Mouse (Mus musculus) MEL (cell line): ENCODE measurements around the gene Tsacc. TPM values are rescaled to one million over a fixed set of nuclear protein-coding genes. Genes with fewer than 3 reads are reported as not detected.

ENCODE experiments used
- DNase-seq: peaks from one replicate; pipeline ENCODE4 v3.0.0; 2011; ENCODE audit warnings: low read depth, low spot score
- H3K27ac ChIP-seq: 2 replicates; pipeline ENCODE4 v1.5.1; 2012; ENCODE audit warnings: low read depth, mild to moderate bottlenecking, control low read depth, low read length, moderate library complexity; ENCODE audit not compliant: control insufficient read depth
- H3K27me3 ChIP-seq, 2 experiments: fragments of 150-350 bp in 1 of 2; sonication (generic) in 1 of 2; 2 replicates each; pipeline ENCODE4 v1.6.1; 2012; ENCODE audit warnings: low read length in 2 of 2, mild to moderate bottlenecking in 2 of 2, improper control_type of control experiment in 1 of 2, moderate library complexity in 1 of 2; ENCODE audit not compliant: insufficient read depth in 2 of 2, control insufficient read depth in 1 of 2
- H3K36me3 ChIP-seq, 2 experiments: 2 replicates each; pipeline ENCODE4 v1.6.1; 2012 to 2014; ENCODE audit warnings: low read length in 2 of 2, improper control_type of control experiment in 1 of 2, inconsistent platforms in 1 of 2, mild to moderate bottlenecking in 1 of 2; ENCODE audit not compliant: insufficient read depth in 2 of 2, control insufficient read depth in 1 of 2
- H3K4me1 ChIP-seq, 2 experiments: fragments of 150-350 bp in 1 of 2; sonication (generic) in 1 of 2; 2 replicates each; pipeline ENCODE4 v1.6.1; 2012; ENCODE audit warnings: low read length in 2 of 2, improper control_type of control experiment in 1 of 2, mild to moderate bottlenecking in 1 of 2; ENCODE audit not compliant: insufficient read depth in 2 of 2, control insufficient read depth in 1 of 2
- H3K4me3 ChIP-seq, 2 experiments: fragments of 150-350 bp in 1 of 2; sonication (generic) in 1 of 2; 2 replicates each; pipeline ENCODE4 v1.5.1; 2012; ENCODE audit warnings: low read depth in 2 of 2, low read length in 2 of 2, mild to moderate bottlenecking in 2 of 2, moderate library complexity in 2 of 2, control low read depth in 1 of 2, improper control_type of control experiment in 1 of 2; ENCODE audit not compliant: control insufficient read depth in 1 of 2, insufficient read depth in 1 of 2
- H3K79me2 ChIP-seq: 2 replicates; pipeline ENCODE4 v1.6.1; 2012; ENCODE audit warnings: mild to moderate bottlenecking, low read length, moderate library complexity; ENCODE audit not compliant: control insufficient read depth, poor library complexity, insufficient read depth
- H3K9ac ChIP-seq: 2 replicates; pipeline ENCODE4 v1.6.1; 2012; ENCODE audit warnings: low read depth, mild to moderate bottlenecking, control low read depth, low read length, moderate library complexity; ENCODE audit not compliant: control insufficient read depth, poor library complexity, severe bottlenecking
- H3K9me3 ChIP-seq: fragments of 150-350 bp; sonication (generic); replicated peaks from 2 replicates; pipeline ENCODE4 v1.6.1; 2012; ENCODE audit warnings: mild to moderate bottlenecking, low read length, improper control_type of control experiment, moderate library complexity; ENCODE audit not compliant: insufficient read depth
- BHLHE40 ChIP-seq: IDR thresholded peaks from 2 replicates; pipeline ENCODE4 v1.6.1; 2012; ENCODE audit warnings: low read depth, mild to moderate bottlenecking, inconsistent platforms, low read length, improper control_type of control experiment, borderline replicate concordance
- CHD1 ChIP-seq: IDR thresholded peaks from 2 replicates; pipeline ENCODE4 v1.6.1; 2012; ENCODE audit warnings: low read depth, mild to moderate bottlenecking, inconsistent platforms, low read length, improper control_type of control experiment
- CTCF ChIP-seq, 3 experiments: IDR thresholded peaks in 2 of 3; conservative IDR thresholded peaks in 1 of 3; 2 replicates each; pipeline ENCODE4 v1.5.1; 2011 to 2012; ENCODE audit warnings: low read length in 3 of 3, low read depth in 2 of 3, mild to moderate bottlenecking in 2 of 3, improper control_type of control experiment in 1 of 3, inconsistent platforms in 1 of 3, mixed read lengths in 1 of 3, moderate library complexity in 1 of 3; ENCODE audit not compliant: control insufficient read depth in 1 of 3, insufficient read depth in 1 of 3, poor library complexity in 1 of 3, severe bottlenecking in 1 of 3
- E2F4 ChIP-seq: IDR thresholded peaks from 2 replicates; pipeline ENCODE4 v1.6.1; 2011; ENCODE audit warnings: low read depth, low read length, improper control_type of control experiment, borderline replicate concordance
- ETS1 ChIP-seq: IDR thresholded peaks from 2 replicates; pipeline ENCODE4 v1.6.1; 2012; ENCODE audit warnings: low read depth, mild to moderate bottlenecking, inconsistent platforms, low read length, improper control_type of control experiment, moderate library complexity
- HCFC1 ChIP-seq: IDR thresholded peaks from 2 replicates; pipeline ENCODE4 v1.6.1; 2012; ENCODE audit warnings: low read depth, mild to moderate bottlenecking, inconsistent platforms, low read length, improper control_type of control experiment, moderate library complexity
- JUND ChIP-seq: IDR thresholded peaks from 2 replicates; pipeline ENCODE4 v1.6.1; 2011; ENCODE audit warnings: low read depth, mild to moderate bottlenecking, improper control_type of control experiment, low read length
- KAT2A ChIP-seq: conservative IDR thresholded peaks from 2 replicates; pipeline ENCODE4 v1.6.1; 2012; ENCODE audit warnings: low read depth, low read length, improper control_type of control experiment, inconsistent platforms
- MAFK ChIP-seq: IDR thresholded peaks from 2 replicates; pipeline ENCODE4 v1.6.1; 2011; ENCODE audit warnings: low read depth, mild to moderate bottlenecking, low read length, improper control_type of control experiment, borderline replicate concordance
- MYB ChIP-seq: IDR thresholded peaks from 2 replicates; pipeline ENCODE4 v1.6.1; 2011; ENCODE audit warnings: mild to moderate bottlenecking, low read depth, low read length, improper control_type of control experiment
- NRF1 ChIP-seq: IDR thresholded peaks from 2 replicates; pipeline ENCODE4 v1.6.1; 2014; ENCODE audit warnings: low read depth, mild to moderate bottlenecking, inconsistent platforms, low read length, improper control_type of control experiment, moderate library complexity; ENCODE audit not compliant: poor library complexity, insufficient read depth, severe bottlenecking
- POLR2AphosphoS2 ChIP-seq: IDR thresholded peaks from 2 replicates; pipeline ENCODE4 v1.6.1; 2011; ENCODE audit warnings: low read length, improper control_type of control experiment
- POLR2AphosphoS5 ChIP-seq: IDR thresholded peaks from 2 replicates; pipeline ENCODE4 v1.6.1; 2012; ENCODE audit warnings: low read depth, borderline replicate concordance, mild to moderate bottlenecking, inconsistent platforms, low read length, moderate library complexity, mixed read lengths
- RAD21 ChIP-seq: IDR thresholded peaks from 2 replicates; pipeline ENCODE4 v1.6.1; 2011; ENCODE audit warnings: mild to moderate bottlenecking, low read depth, low read length, improper control_type of control experiment
- SMC3 ChIP-seq: IDR thresholded peaks from 2 replicates; pipeline ENCODE4 v1.6.1; 2011; ENCODE audit warnings: low read depth, low read length, improper control_type of control experiment
- TAL1 ChIP-seq: IDR thresholded peaks from 2 replicates; pipeline ENCODE4 v1.6.1; 2012; ENCODE audit warnings: mild to moderate bottlenecking, inconsistent platforms, low read length, moderate library complexity, mixed read lengths
- TBP ChIP-seq: IDR thresholded peaks from 2 replicates; pipeline ENCODE4 v1.8.0; 2011; ENCODE audit warnings: low read depth, low read length, improper control_type of control experiment
- USF1 ChIP-seq: IDR thresholded peaks from 2 replicates; pipeline ENCODE4 v1.6.1; 2014; ENCODE audit warnings: low read depth, mild to moderate bottlenecking, inconsistent platforms, low read length, improper control_type of control experiment, moderate library complexity
- ZC3H11A ChIP-seq: IDR thresholded peaks from 2 replicates; pipeline ENCODE4 v1.6.1; 2012; ENCODE audit warnings: low read depth, mild to moderate bottlenecking, inconsistent platforms, low read length, improper control_type of control experiment
- ZKSCAN1 ChIP-seq: IDR thresholded peaks from 2 replicates; pipeline ENCODE4 v1.6.1; 2012; ENCODE audit warnings: low read depth, mild to moderate bottlenecking, inconsistent platforms, low read length, improper control_type of control experiment, moderate library complexity
- ZMIZ1 ChIP-seq: IDR thresholded peaks from 2 replicates; pipeline ENCODE4 v1.6.1; 2012; ENCODE audit warnings: low read depth, mild to moderate bottlenecking, inconsistent platforms, low read length, improper control_type of control experiment, moderate library complexity
- ZNF384 ChIP-seq: IDR thresholded peaks from 2 replicates; pipeline ENCODE4 v1.6.1; 2012; ENCODE audit warnings: low read depth, mild to moderate bottlenecking, inconsistent platforms, low read length, improper control_type of control experiment
- polyA plus RNA-seq, 2 experiments: library from polyadenylated mRNA; stranded (reverse) in 1 of 2; unstranded in 1 of 2; fragments of >175 nt in 1 of 2; fragments of >200 nt in 1 of 2; gene quantifications; 2 replicates each; pipeline versions ENCODE4 v1.2.1 to v1.2.4; 2012; ENCODE audit warnings: low replicate concordance in 2 of 2, low read depth in 1 of 2; ENCODE audit not compliant: insufficient read length in 2 of 2, insufficient read depth in 1 of 2, missing spikeins in 1 of 2
- total RNA-seq: library from RNA; depleted of rRNA; stranded (reverse); fragments of 300-350 nt; gene quantifications from 2 replicates; pipeline ENCODE4 v1.2.3, GENCODE M21; 2012

Gene Tsacc
- total and polyA plus RNA-seq, 3 experiments: 34.1 to 41.1 TPM; not detected in 1

GRCm38 (mm10) chr3:88244071-88244470 is 52.7 kb downstream of the Tsacc start (continued):
- no peak for TF ChIP-seq TBP

GRCm38 (mm10) chr3:88242531-88242930 is 54.3 kb downstream of the Tsacc start:
- no peak overlapping the region for H3K27ac ChIP-seq
- no peaks in the 10 kb centered on the region for H3K9me3 ChIP-seq
- no peak overlapping the region for H3K4me3 ChIP-seq
- H3K27me3 ChIP-seq: peaks cover 6 to 10% of the 10 kb centered on the region in 2 experiments
- H3K79me2 ChIP-seq: no peaks in the 10 kb centered on the region
- H3K36me3 ChIP-seq: no peaks in the 10 kb centered on the region
- TF ChIP-seq CHD1 (no peak), HCFC1 (no peak), MYB (no peak), CTCF (IDR thresholded peaks at IDR 0.05 in 2 of 3, conservative IDR thresholded peaks at IDR 0.05 in 1 of 3; ENCODE audit: control insufficient read depth in 1 of 3, insufficient read depth in 1 of 3, low read depth in 2 of 3, low read length in 3 of 3, poor library complexity in 1 of 3, severe bottlenecking in 1 of 3) (peak; percentile 96 to 99 (median 99)), KAT2A (no peak), POLR2AphosphoS2 (no peak), USF1 (peak; percentile 69), NRF1 (no peak), SMC3 (peak; percentile 91), RAD21 (peak; percentile 97), POLR2AphosphoS5 (no peak), ZC3H11A (peak; percentile 89)
- peak; percentile 80 for DNase-seq
- no peak overlapping the region for H3K9ac ChIP-seq
- H3K4me1 ChIP-seq: peaks cover 0 to 4% of the 10 kb centered on the region in 2 experiments; a peak in 1 of 4 replicates

GRCm38 (mm10) chr3:88241045-88241786 is 55.6 kb downstream of the Tsacc start:
- Histone ChIP-seq H3K27ac (no peak overlapping the region), H3K9ac (no peak overlapping the region), H3K4me1 (peaks cover 0 to 4% of the 10 kb centered on the region in 2 experiments; a peak in 1 of 4 replicates), H3K79me2 (no peaks in the 10 kb centered on the region), H3K36me3 (no peaks in the 10 kb centered on the region), H3K27me3 (peaks cover 8 to 10% of the 10 kb centered on the region in 2 experiments), H3K4me3 (no peak overlapping the region), H3K9me3 (no peaks in the 10 kb centered on the region)
- TF ChIP-seq RAD21 (no peak), ZMIZ1 (no peak), MAFK (no peak), TAL1 (no peak), ZKSCAN1 (no peak), BHLHE40 (no peak), POLR2AphosphoS5 (no peak), JUND (no peak), ZC3H11A (no peak), CHD1 (no peak), ZNF384 (no peak), ETS1 (no peak), E2F4 (no peak), KAT2A (no peak), HCFC1 (no peak), TBP (no peak)
- no peak for DNase-seq
